8 mouse cellular contexts compared by ENCODE assay signal in the genomic region with DNA sequence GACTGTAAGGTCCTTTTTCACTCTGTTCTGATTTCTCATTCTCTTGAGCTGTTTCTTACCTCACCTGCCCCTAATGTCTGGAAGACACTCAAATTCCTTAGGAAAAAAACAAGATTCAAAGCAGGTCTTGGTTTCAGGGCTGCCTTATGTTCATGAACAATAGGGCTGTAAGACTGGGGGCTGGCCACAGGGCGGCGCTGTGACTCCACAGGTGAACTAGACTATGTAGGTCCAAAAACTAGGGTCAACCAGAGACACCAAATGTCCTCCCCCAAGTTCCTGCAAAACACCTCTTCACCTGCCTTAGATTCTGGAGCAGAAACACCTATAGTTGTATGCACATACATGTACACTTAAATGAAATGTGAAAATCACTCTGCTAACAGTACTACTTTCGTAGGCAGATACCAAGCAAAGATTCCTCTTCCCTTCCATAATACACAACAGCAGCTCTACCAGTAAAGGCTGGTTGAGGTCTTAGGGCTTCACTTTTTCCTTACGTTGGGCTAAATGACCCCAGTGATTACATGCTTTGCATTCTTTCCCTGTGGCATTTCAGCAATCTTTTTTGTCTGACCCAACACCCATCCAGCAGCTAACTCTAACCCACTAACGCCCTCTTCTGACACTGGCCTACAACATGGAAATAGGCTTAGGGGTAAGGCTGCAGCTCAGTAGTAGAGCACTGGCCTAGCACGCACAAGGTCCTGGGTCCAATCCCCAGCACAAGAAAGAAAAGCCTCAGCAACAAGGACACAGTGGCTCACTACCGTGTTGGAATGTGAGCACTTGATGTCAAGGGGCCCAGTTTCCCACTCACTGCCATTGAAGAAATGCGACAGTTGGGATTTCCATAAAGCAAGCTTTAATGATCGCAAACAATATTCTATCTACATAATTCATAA. TPM values are rescaled to one million over a fixed set of nuclear protein-coding genes. Genes with fewer than 3 reads are reported as not detected.
DNase-seq lines count a peak whose midpoint lies in the region; ATAC-seq and TF ChIP-seq lines count a peak whose summit lies in the region.

No protein-coding gene starts in this region.

- no peak overlapping the region for H3K9ac ChIP-seq in hindbrain, embryonic 15.5 days
- no peak overlapping the region for H3K9ac ChIP-seq in midbrain, embryonic 12.5 days (replicated peaks)

- TF ChIP-seq CTCF in small intestine, adult 2 months (IDR thresholded peaks at IDR 0.05; ENCODE audit: extremely low read depth, insufficient read length, insufficient replicate concordance, low read depth, low read length) = peak; percentile 96; the same call in 1 of the 2 replicates

- no peaks in the 10 kb centered on the region for H3K4me1 ChIP-seq in hindbrain, embryonic 15.5 days (replicated peaks)
- H3K4me1 ChIP-seq in midbrain, embryonic 12.5 days = no peaks in the 10 kb centered on the region
- no peaks in the 10 kb centered on the region for H3K4me1 ChIP-seq in small intestine, adult 2 months (ENCODE audit: control insufficient read depth, insufficient read depth, insufficient read length, low read length)

- 60% methylated on average over 9 of the region's 9 CpGs for WGBS in hindbrain, embryonic 15.5 days
- WGBS in midbrain, embryonic 12.5 days = 61% methylated on average over 9 of the region's 9 CpGs
- WGBS in small intestine, adult 2 months = 67% methylated on average over 9 of the region's 9 CpGs

- no peak overlapping the region for H3K4me2 ChIP-seq in hindbrain, embryonic 15.5 days
- H3K4me2 ChIP-seq in midbrain, embryonic 12.5 days (replicated peaks) = no peak overlapping the region

- peak; percentile 72 for DNase-seq in R1 (ENCODE audit: low read depth, low spot score)
- DNase-seq in cerebellum, adult 9-10 months = peak; percentile 77
- peak; percentile 81 for DNase-seq in gastrocnemius, adult 18-20 months (ENCODE audit: low spot score)
- peak; percentile 49 to 78 for DNase-seq in left cerebral cortex, postnatal 10 days (ENCODE audit: extremely low spot score in 1 of 2, low spot score in 2 of 2)
- DNase-seq in yolk sac, embryonic 10.5 days (ENCODE audit: low spot score) = peak; percentile 64

- H3K9me3 ChIP-seq in hindbrain, embryonic 15.5 days = no peaks in the 10 kb centered on the region
- no peaks in the 10 kb centered on the region for H3K9me3 ChIP-seq in midbrain, embryonic 12.5 days

- peak; percentile 81 for ATAC-seq in hindbrain, embryonic 15.5 days (ENCODE audit: low FRiP score, low read depth)
- ATAC-seq in midbrain, embryonic 12.5 days (ENCODE audit: low FRiP score, low read depth) = peak; percentile 72

- H3K4me3 ChIP-seq in hindbrain, embryonic 15.5 days = no peak overlapping the region
- H3K4me3 ChIP-seq in midbrain, embryonic 12.5 days = no peak overlapping the region
- H3K4me3 ChIP-seq in small intestine, adult 2 months (ENCODE audit: low read depth, low read length) = no peak overlapping the region

- H3K27me3 ChIP-seq in hindbrain, embryonic 15.5 days = no peaks in the 10 kb centered on the region
- 0 out of 2 replicates have a peak, but pooled peaks cover 3% of the 10 kb centered on the region for H3K27me3 ChIP-seq in midbrain, embryonic 12.5 days
- H3K27me3 ChIP-seq in small intestine, adult 2 months (ENCODE audit: control insufficient read depth, insufficient read depth, low read length) = no peaks in the 10 kb centered on the region

- intact Hi-C loops in left cerebral cortex, postnatal 10 days (cut with DNase I) = loop anchor here (10.0 kb wide), 1 partner anchor 292 kb away; the partner anchor contains the start of gene Supt16

- no peaks in the 10 kb centered on the region for H3K36me3 ChIP-seq in hindbrain, embryonic 15.5 days
- H3K36me3 ChIP-seq in midbrain, embryonic 12.5 days = no peaks in the 10 kb centered on the region
- H3K36me3 ChIP-seq in small intestine, adult 2 months (ENCODE audit: control insufficient read depth, insufficient read depth, low read length) = peaks cover 4% of the 10 kb centered on the region; the same call in 1 of the 2 replicates

- no peak overlapping the region for H3K27ac ChIP-seq in hindbrain, embryonic 15.5 days (replicated peaks)
- H3K27ac ChIP-seq in midbrain, embryonic 12.5 days (replicated peaks) = no peak overlapping the region
- H3K27ac ChIP-seq in small intestine, adult 2 months (ENCODE audit: insufficient read depth, low read depth, low read length) = no peak overlapping the region

- no peak for TF ChIP-seq POLR2A in small intestine, adult 2 months (IDR thresholded peaks at IDR 0.05; ENCODE audit: low read depth, low read length)

RNA-seq across cellular contexts. Expression of gene Slc39a2, which starts 10.4 kb away (rescaled TPM):
- under 1 TPM; 0.33 to 0.57 TPM for total RNA-seq in gastrocnemius, adult 18-20 months (2021)
- polyA plus RNA-seq in hindbrain, embryonic 15.5 days (2015; fragmentation: Nextera tagmentation; extraction: Ambion mirVana) = 2.0 and 2.1 TPM in 2 replicates
- total RNA-seq in left cerebral cortex, postnatal 10 days (2021) = 1 to 10 TPM; 3.6 to 4.5 TPM
- 1.2 and 1.6 TPM in 2 replicates for polyA plus RNA-seq in midbrain, embryonic 12.5 days (2016; fragmentation: Nextera tagmentation; extraction: Ambion mirVana)
- polyA plus RNA-seq in small intestine, adult 2 months (2012; rRNA removed) = 0.30 and 0.61 TPM in 2 replicates

RNA-seq across cellular contexts. Expression of gene Ndrg2, which starts 10.9 kb away (rescaled TPM):
- 1,000 to 10,000 TPM; 1,941 to 1,973 TPM for total RNA-seq in gastrocnemius, adult 18-20 months (2021)
- polyA plus RNA-seq in hindbrain, embryonic 15.5 days (2015; fragmentation: Nextera tagmentation; extraction: Ambion mirVana) = 235 and 267 TPM in 2 replicates
- 100 to 1,000 TPM; 337 to 367 TPM for total RNA-seq in left cerebral cortex, postnatal 10 days (2021)
- polyA plus RNA-seq in midbrain, embryonic 12.5 days (2016; fragmentation: Nextera tagmentation; extraction: Ambion mirVana) = 21.6 and 24.0 TPM in 2 replicates
- polyA plus RNA-seq in small intestine, adult 2 months (2012; rRNA removed) = 23.7 and 32.9 TPM in 2 replicates

RNA-seq across cellular contexts. Expression of gene Tppp2, which starts 15.2 kb away (rescaled TPM):
- 1 to 10 TPM; 2.2 to 2.7 TPM for total RNA-seq in gastrocnemius, adult 18-20 months (2021)
- polyA plus RNA-seq in hindbrain, embryonic 15.5 days (2015; fragmentation: Nextera tagmentation; extraction: Ambion mirVana) = not detected in 2 replicates
- total RNA-seq in left cerebral cortex, postnatal 10 days (2021) = not detected
- not detected in 2 replicates for polyA plus RNA-seq in midbrain, embryonic 12.5 days (2016; fragmentation: Nextera tagmentation; extraction: Ambion mirVana)
- polyA plus RNA-seq in small intestine, adult 2 months (2012; rRNA removed) = not detected in 2 replicates

RNA-seq across cellular contexts. Expression of gene Mettl17, which starts 18.4 kb away (rescaled TPM):
- total RNA-seq in gastrocnemius, adult 18-20 months (2021) = 10 to 100 TPM; 12.2 to 19.5 TPM
- 75.2 and 82.7 TPM in 2 replicates for polyA plus RNA-seq in hindbrain, embryonic 15.5 days (2015; fragmentation: Nextera tagmentation; extraction: Ambion mirVana)
- total RNA-seq in left cerebral cortex, postnatal 10 days (2021) = 10 to 100 TPM; 35.5 to 42.4 TPM
- polyA plus RNA-seq in midbrain, embryonic 12.5 days (2016; fragmentation: Nextera tagmentation; extraction: Ambion mirVana) = 61.9 and 68.0 TPM in 2 replicates
- 11.2 and 16.9 TPM in 2 replicates for polyA plus RNA-seq in small intestine, adult 2 months (2012; rRNA removed)

RNA-seq across cellular contexts. Expression of gene Rnase13, which starts 19.5 kb away (rescaled TPM):
- not detected for total RNA-seq in gastrocnemius, adult 18-20 months (2021)
- polyA plus RNA-seq in hindbrain, embryonic 15.5 days (2015; fragmentation: Nextera tagmentation; extraction: Ambion mirVana) = not detected in 2 replicates
- not detected for total RNA-seq in left cerebral cortex, postnatal 10 days (2021)
- polyA plus RNA-seq in midbrain, embryonic 12.5 days (2016; fragmentation: Nextera tagmentation; extraction: Ambion mirVana) = not detected in 2 replicates
- polyA plus RNA-seq in small intestine, adult 2 months (2012; rRNA removed) = not detected in 2 replicates
